ENCODE assay signal across 10 mouse cellular contexts in genomic region chr1:57095361-57096247, GRCm38 (mm10).
DNase-seq lines count a peak whose midpoint lies in the region; ATAC-seq and TF ChIP-seq lines count a peak whose summit lies in the region.
"Had no signal": no experiment of that assay in that cellular context is flagged by ENCODE, and none has a peak within 500 bp of the region (broad histone marks: within the 10 kb centered on the region; RNA-seq: fewer than 3 reads in every experiment).

No protein-coding gene starts in this region.

- peak; percentile 20 for DNase-seq in hindbrain, postnatal 0 days (ENCODE audit: low spot score)
- DNase-seq in ES-CJ7 (ENCODE audit: low read depth, low spot score): peak; percentile 34
- peak; percentile 33 for DNase-seq in embryo, embryonic 10 days (ENCODE audit: low spot score)
- DNase-seq in layer of hippocampus, postnatal 10 days (ENCODE audit: low spot score in 2 of 2): peak; percentile 14 to 27
- DNase-seq: cerebellum, adult 9-11 months had no signal

- H3K4me2 ChIP-seq in hindbrain, postnatal 0 days (ENCODE audit: low read depth, low read length): no peak overlapping the region
- H3K4me2 ChIP-seq in hindbrain, embryonic 16.5 days (ENCODE audit: low read length): no peak overlapping the region

- no peak overlapping the region for H3K27ac ChIP-seq in hindbrain, postnatal 0 days
- no peak overlapping the region for H3K27ac ChIP-seq in hindbrain, embryonic 16.5 days (ENCODE audit: low read depth, low read length)

- H3K4me3 ChIP-seq in hindbrain, postnatal 0 days (ENCODE audit: low read length): no peak overlapping the region
- no peak overlapping the region for H3K4me3 ChIP-seq in hindbrain, embryonic 16.5 days (ENCODE audit: low read length)
- H3K4me3 ChIP-seq: myocyte had no signal

- no peaks in the 10 kb centered on the region for H3K9me3 ChIP-seq in hindbrain, postnatal 0 days (ENCODE audit: low read length)
- H3K9me3 ChIP-seq in hindbrain, embryonic 16.5 days (ENCODE audit: control insufficient read depth, low read length): no peaks in the 10 kb centered on the region

- H3K4me1 ChIP-seq in hindbrain, postnatal 0 days (ENCODE audit: insufficient read depth, low read length): no peaks in the 10 kb centered on the region
- no peaks in the 10 kb centered on the region; the same call in 1 of the 2 replicates for H3K4me1 ChIP-seq in hindbrain, embryonic 16.5 days (ENCODE audit: control insufficient read depth, insufficient read depth, low read depth, low read length)

- 61% methylated on average over 18 of the region's 18 CpGs for WGBS in hindbrain, postnatal 0 days
- 61% methylated on average over 18 of the region's 18 CpGs for WGBS in hindbrain, embryonic 16.5 days

- ATAC-seq in hindbrain, postnatal 0 days: peak; percentile 66
- no peak for ATAC-seq in hindbrain, embryonic 16.5 days
- ATAC-seq in megakaryocyte-erythroid progenitor cell, adult 5-6 weeks (replicated peaks; ENCODE audit: low FRiP score, low TSS enrichment, poor library complexity, severe bottlenecking): no peak
- no peak for ATAC-seq in monocyte, adult 5-6 weeks (replicated peaks; ENCODE audit: insufficient number of reproducible peaks, low FRiP score, low TSS enrichment, poor library complexity, severe bottlenecking)
- no peak for ATAC-seq in megakaryocyte, adult 5-6 weeks (ENCODE audit: poor library complexity, severe bottlenecking)

- no peaks in the 10 kb centered on the region for H3K36me3 ChIP-seq in hindbrain, postnatal 0 days (ENCODE audit: insufficient read depth, low read length)
- no peaks in the 10 kb centered on the region for H3K36me3 ChIP-seq in hindbrain, embryonic 16.5 days (ENCODE audit: control insufficient read depth, insufficient read depth, low read length)

- no peak overlapping the region for H3K9ac ChIP-seq in hindbrain, postnatal 0 days (replicated peaks; ENCODE audit: low read length)
- no peak overlapping the region for H3K9ac ChIP-seq in hindbrain, embryonic 16.5 days (ENCODE audit: low read depth, low read length)

- TF ChIP-seq CTCF in hindbrain, postnatal 0 days (IDR thresholded peaks at IDR 0.05; ENCODE audit: low read depth): no peak

- no peaks in the 10 kb centered on the region for H3K27me3 ChIP-seq in hindbrain, postnatal 0 days (ENCODE audit: insufficient read depth, low read length)
- no peaks in the 10 kb centered on the region for H3K27me3 ChIP-seq in hindbrain, embryonic 16.5 days (replicated peaks; ENCODE audit: control insufficient read depth, insufficient read depth, low read length)
